Mouse (Mus musculus) olfactory bulb, adult 2 months (tissue): ENCODE measurements at regions not wholly inside any gene's neighbourhood (a gene's known extent, or its start where the extent isn't known, plus 50 kb on each side); places are given as distances from the start of the nearest gene placed in this dataset.

Experiments
- CTCF ChIP-seq: fragments of 200-500 bp; IDR thresholded peaks from 2 replicates; pipeline ENCODE4 v1.5.1; 2012; ENCODE audit warnings: low read depth, mild to moderate bottlenecking, low read length, moderate library complexity; ENCODE audit not compliant: insufficient read depth
- POLR2A ChIP-seq: fragments of 200-500 bp; IDR thresholded peaks from 2 replicates; pipeline ENCODE4 v1.6.1; 2012; ENCODE audit warnings: mild to moderate bottlenecking, low read depth, low read length, moderate library complexity; ENCODE audit not compliant: insufficient read depth

DNA sequence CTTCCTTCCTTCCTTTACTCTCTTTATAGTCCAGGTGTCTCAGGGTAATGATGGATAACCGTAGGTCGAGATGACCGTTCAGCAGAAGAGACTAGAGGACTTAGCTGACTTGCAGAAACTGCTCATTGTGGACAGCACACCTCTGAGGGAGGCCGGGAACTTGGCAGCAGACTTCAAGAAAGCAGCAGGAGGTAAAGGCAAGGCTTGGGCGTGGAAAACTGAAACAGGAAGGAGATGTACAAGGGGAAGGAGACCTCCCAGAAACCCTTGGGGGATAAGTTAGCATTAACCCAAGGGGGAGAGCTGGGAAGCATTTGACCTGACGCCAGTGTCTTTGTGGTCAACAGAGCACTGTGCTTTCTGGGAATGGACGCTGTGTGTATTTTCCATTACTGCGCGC, 58.8 kb upstream of the Vangl1 start:
- TF ChIP-seq CTCF (no peak), POLR2A (no peak)
